Mouse (Mus musculus): Measurements from ENCODE around the gene Ppp1r13b. TPM values are rescaled to one million over a fixed set of nuclear protein-coding genes. Genes with fewer than 3 reads are reported as not detected.

The Ppp1r13b gene
- total and polyA plus RNA-seq, 3 experiments = 1.5 to 8.7 TPM; not detected in 1

DNA sequence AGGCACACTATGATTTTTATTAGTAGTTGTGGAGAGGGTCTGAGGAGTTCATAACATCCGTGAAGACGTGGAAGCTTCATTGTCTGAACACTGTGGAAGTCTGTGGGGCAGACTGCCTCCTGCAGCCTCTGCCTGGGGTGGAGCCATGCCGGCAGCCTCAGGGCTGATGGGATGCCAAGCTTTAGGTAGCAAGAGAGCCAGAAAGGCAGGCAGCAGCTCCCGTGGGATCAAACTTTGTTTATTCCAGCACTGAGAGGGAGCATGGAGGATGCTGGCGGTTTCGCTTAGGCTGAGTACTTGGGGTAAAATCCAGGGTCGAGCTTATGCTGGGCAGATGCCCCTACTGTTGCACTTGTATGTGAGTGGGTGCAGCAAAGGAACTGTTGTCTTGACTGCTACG lies 110.7 kb downstream of the Ppp1r13b start:
- Histone ChIP-seq H3K9me3 (replicated peaks; ENCODE audit: insufficient read depth, low read length) (no peaks in the 10 kb centered on the region), H3K4me1 (ENCODE audit: control insufficient read depth in 1 of 2, insufficient read depth in 2 of 2, low read length in 2 of 2) (0 out of 4 replicates have a peak, but pooled peaks cover 0 to 2% of the 10 kb centered on the region in 2 experiments), H3K36me3 (ENCODE audit: control insufficient read depth in 1 of 2, insufficient read depth in 2 of 2, low read length in 2 of 2) (no peaks in the 10 kb centered on the region; a peak in 1 of 4 replicates), H3K27ac (ENCODE audit: control insufficient read depth, low read depth, low read length) (no peak overlapping the region), H3K79me2 (ENCODE audit: control insufficient read depth, insufficient read depth, low read length, poor library complexity) (no peaks in the 10 kb centered on the region), H3K4me3 (ENCODE audit: control insufficient read depth in 1 of 2, insufficient read depth in 1 of 2, low read depth in 2 of 2, low read length in 2 of 2) (no peak overlapping the region), H3K27me3 (ENCODE audit: control insufficient read depth in 1 of 2, insufficient read depth in 2 of 2, low read length in 2 of 2) (no peaks in the 10 kb centered on the region), H3K9ac (ENCODE audit: control insufficient read depth, low read depth, low read length, poor library complexity, severe bottlenecking) (no peak overlapping the region)
- TF ChIP-seq MYB (IDR thresholded peaks at IDR 0.05; ENCODE audit: low read depth, low read length) (no peak), RAD21 (IDR thresholded peaks at IDR 0.05; ENCODE audit: low read depth, low read length) (no peak), ZNF384 (IDR thresholded peaks at IDR 0.05; ENCODE audit: low read depth, low read length) (no peak), GABPA (IDR thresholded peaks at IDR 0.05; ENCODE audit: low read depth, low read length) (no peak), ETS1 (IDR thresholded peaks at IDR 0.05; ENCODE audit: low read depth, low read length) (no peak), KAT2A (conservative IDR thresholded peaks at IDR 0.05; ENCODE audit: low read depth, low read length) (no peak), RCOR1 (IDR thresholded peaks at IDR 0.05; ENCODE audit: low read depth, low read length) (no peak), CTCF (IDR thresholded peaks at IDR 0.05 in 2 of 3, conservative IDR thresholded peaks at IDR 0.05 in 1 of 3; ENCODE audit: control insufficient read depth in 1 of 3, insufficient read depth in 1 of 3, low read depth in 2 of 3, low read length in 3 of 3, poor library complexity in 1 of 3, severe bottlenecking in 1 of 3) (no peak), HCFC1 (IDR thresholded peaks at IDR 0.05; ENCODE audit: low read depth, low read length) (no peak), ELF1 (IDR thresholded peaks at IDR 0.05; ENCODE audit: low read depth, low read length) (no peak), E2F4 (IDR thresholded peaks at IDR 0.05; ENCODE audit: borderline replicate concordance, low read depth, low read length) (no peak)
- DNase-seq (ENCODE audit: low read depth, low spot score) = no peak

- H3K4me1 ChIP-seq (ENCODE audit: control insufficient read depth in 1 of 2, insufficient read depth in 2 of 2, low read length in 2 of 2) = 0 out of 4 replicates have a peak, but pooled peaks cover 0 to 2% of the 10 kb centered on the region in 2 experiments
- no peaks in the 10 kb centered on the region for H3K9me3 ChIP-seq (replicated peaks; ENCODE audit: insufficient read depth, low read length)
- no peaks in the 10 kb centered on the region for H3K27me3 ChIP-seq (ENCODE audit: control insufficient read depth in 1 of 2, insufficient read depth in 2 of 2, low read length in 2 of 2)
- TF ChIP-seq MAZ (IDR thresholded peaks at IDR 0.05; ENCODE audit: low read depth, low read length) (no peak), KAT2A (conservative IDR thresholded peaks at IDR 0.05; ENCODE audit: low read depth, low read length) (no peak), UBTF (IDR thresholded peaks at IDR 0.05; ENCODE audit: borderline replicate concordance, insufficient read depth, low read depth, low read length) (no peak), NELFE (IDR thresholded peaks at IDR 0.05; ENCODE audit: low read depth, low read length) (no peak), USF1 (IDR thresholded peaks at IDR 0.05; ENCODE audit: low read depth, low read length) (no peak), TBP (IDR thresholded peaks at IDR 0.05; ENCODE audit: low read depth, low read length) (no peak), MAFK (IDR thresholded peaks at IDR 0.05; ENCODE audit: borderline replicate concordance, low read depth, low read length) (no peak), POLR2AphosphoS5 (IDR thresholded peaks at IDR 0.05; ENCODE audit: borderline replicate concordance, low read depth, low read length) (no peak), TCF12 (IDR thresholded peaks at IDR 0.05; ENCODE audit: low read depth, low read length) (no peak), NRF1 (IDR thresholded peaks at IDR 0.05; ENCODE audit: insufficient read depth, low read depth, low read length, poor library complexity, severe bottlenecking) (no peak), CHD2 (IDR thresholded peaks at IDR 0.05; ENCODE audit: low read length) (no peak), RCOR1 (IDR thresholded peaks at IDR 0.05; ENCODE audit: low read depth, low read length) (no peak), CTCF (IDR thresholded peaks at IDR 0.05 in 2 of 3, conservative IDR thresholded peaks at IDR 0.05 in 1 of 3; ENCODE audit: control insufficient read depth in 1 of 3, insufficient read depth in 1 of 3, low read depth in 2 of 3, low read length in 3 of 3, poor library complexity in 1 of 3, severe bottlenecking in 1 of 3) (no peak), MYC (IDR thresholded peaks at IDR 0.05; ENCODE audit: low read depth, low read length) (no peak), MYB (IDR thresholded peaks at IDR 0.05; ENCODE audit: low read depth, low read length) (no peak), MAX (IDR thresholded peaks at IDR 0.05; ENCODE audit: low read length) (no peak), ELF1 (IDR thresholded peaks at IDR 0.05; ENCODE audit: low read depth, low read length) (no peak)
- no peak overlapping the region for H3K9ac ChIP-seq (ENCODE audit: control insufficient read depth, low read depth, low read length, poor library complexity, severe bottlenecking)
- DNase-seq (ENCODE audit: low read depth, low spot score) = no peak
- no peak overlapping the region for H3K4me3 ChIP-seq (ENCODE audit: control insufficient read depth in 1 of 2, insufficient read depth in 1 of 2, low read depth in 2 of 2, low read length in 2 of 2)
- no peaks in the 10 kb centered on the region for H3K79me2 ChIP-seq (ENCODE audit: control insufficient read depth, insufficient read depth, low read length, poor library complexity)
- peaks cover 0 to 2% of the 10 kb centered on the region in 2 experiments; a peak in 1 of 4 replicates for H3K36me3 ChIP-seq (ENCODE audit: control insufficient read depth in 1 of 2, insufficient read depth in 2 of 2, low read length in 2 of 2)
- H3K27ac ChIP-seq (ENCODE audit: control insufficient read depth, low read depth, low read length) = no peak overlapping the region
These were observed 112.6 kb downstream of the Ppp1r13b start for GRCm38 (mm10) chr12:111795180-111795895.

Measured in MEL (cell line).